Mouse (Mus musculus): ENCODE measurements around the gene Olfr102. TPM values are rescaled to one million over a fixed set of nuclear protein-coding genes. Genes with fewer than 3 reads are reported as not detected.

Olfr102 gene
- not detected in 2 replicates for total RNA-seq (2017)

DNA sequence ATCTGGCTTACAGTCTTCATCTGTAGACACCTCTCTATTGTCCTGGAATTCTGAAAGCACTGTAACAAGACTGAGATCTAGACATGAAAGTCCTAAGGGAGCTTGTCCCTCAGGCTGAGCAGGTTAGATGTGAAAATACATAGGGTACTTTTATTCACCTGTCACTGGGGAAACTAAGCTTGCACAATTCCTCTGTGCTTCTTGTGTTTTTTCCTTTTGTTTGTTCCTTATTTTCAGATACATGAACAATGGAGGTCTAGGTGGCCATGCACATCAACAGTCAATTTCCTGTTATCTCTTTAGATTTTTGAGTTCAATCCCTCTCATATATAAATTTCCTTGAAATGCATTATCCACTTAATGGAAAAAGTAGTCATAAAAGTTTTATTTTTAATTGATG is at the start of gene Olfr102:
Gene Olfr102, minus strand, starts transcription at position 101 of the 400 bp plus-strand sequence.
- no peak for ATAC-seq (ENCODE audit: extremely low read depth, insufficient number of reproducible peaks, low FRiP score, poor library complexity, severe bottlenecking)

DNA sequence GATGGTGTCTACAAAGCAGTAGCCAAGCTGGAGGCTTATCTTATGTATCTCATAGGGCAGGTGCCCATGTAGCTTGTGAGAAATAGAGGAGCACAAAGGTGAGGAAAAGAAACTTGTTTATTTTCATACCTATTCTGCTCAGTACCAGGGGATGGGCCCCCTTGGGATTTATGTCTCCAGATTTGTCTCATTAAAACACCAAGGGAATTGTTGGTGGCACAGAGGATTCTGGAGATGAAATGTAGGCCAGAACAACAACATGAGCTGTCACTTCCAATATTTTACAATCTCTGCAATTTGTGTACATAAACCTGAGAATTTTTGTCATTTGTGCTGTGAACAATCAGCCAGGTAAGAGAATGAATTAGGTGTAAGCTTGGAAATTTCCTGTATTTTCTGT is 42.4 kb upstream of the Olfr102 start, which contains the start of gene Olfr104-ps:
Gene Olfr104-ps, plus strand, starts transcription at position 301 of the 400 bp plus-strand sequence.
- ATAC-seq (ENCODE audit: extremely low read depth, insufficient number of reproducible peaks, low FRiP score, poor library complexity, severe bottlenecking), result no peak

GRCm38 (mm10) chr17:37339598-37339997 is 22.7 kb upstream of the Olfr102 start, which contains the start of gene Olfr103:
Olfr103 (minus strand) TSS chr17:37339698.
- ATAC-seq (ENCODE audit: extremely low read depth, insufficient number of reproducible peaks, low FRiP score, poor library complexity, severe bottlenecking), result no peak

DNA sequence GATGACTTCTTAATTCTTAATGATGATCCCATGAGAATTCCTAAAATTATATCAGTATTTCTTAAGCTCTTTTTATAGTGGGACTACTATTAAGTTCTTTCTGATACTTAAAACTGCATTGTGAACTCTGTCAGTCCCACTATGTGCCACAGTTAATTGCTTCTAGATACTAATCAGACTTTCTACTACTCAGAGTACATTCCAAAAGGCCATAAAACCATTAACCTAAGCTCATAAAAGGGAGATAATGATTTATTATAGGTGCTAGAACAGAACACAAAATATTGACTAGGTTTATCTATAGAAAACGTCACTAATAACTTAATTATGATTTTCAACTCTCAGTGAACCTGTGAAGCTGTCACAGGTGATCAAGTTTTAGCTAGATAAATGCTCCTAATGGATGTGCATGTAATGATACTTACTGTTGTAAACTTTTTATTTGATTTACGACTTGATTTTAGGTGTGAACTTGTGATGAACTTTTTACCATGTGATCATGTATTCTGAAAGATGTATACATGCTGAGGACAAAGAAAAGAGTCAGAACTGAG is 6.6 kb downstream of the Olfr102 start:
- ATAC-seq (ENCODE audit: extremely low read depth, insufficient number of reproducible peaks, low FRiP score, poor library complexity, severe bottlenecking), result no peak

DNA sequence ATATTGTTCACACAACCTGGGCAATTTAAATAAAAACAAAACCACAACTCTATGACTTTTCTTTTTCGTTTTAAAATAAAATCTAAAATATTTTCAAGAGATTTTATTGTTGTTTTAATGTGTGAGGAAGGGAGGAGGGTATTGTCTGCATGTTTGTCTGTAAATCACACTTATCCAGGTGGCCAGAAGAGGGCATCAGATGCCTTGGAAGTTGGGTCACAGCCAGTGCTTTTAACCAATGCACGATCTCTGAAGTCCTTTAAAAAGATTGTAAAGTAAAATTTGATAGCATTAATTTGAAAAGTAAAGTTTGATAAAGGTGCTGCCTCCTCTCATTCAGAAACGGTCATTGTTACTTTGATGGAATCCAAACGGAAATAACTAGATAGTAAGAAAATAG is 8.4 kb downstream of the Olfr102 start:
- no peak for ATAC-seq (ENCODE audit: extremely low read depth, insufficient number of reproducible peaks, low FRiP score, poor library complexity, severe bottlenecking)

DNA sequence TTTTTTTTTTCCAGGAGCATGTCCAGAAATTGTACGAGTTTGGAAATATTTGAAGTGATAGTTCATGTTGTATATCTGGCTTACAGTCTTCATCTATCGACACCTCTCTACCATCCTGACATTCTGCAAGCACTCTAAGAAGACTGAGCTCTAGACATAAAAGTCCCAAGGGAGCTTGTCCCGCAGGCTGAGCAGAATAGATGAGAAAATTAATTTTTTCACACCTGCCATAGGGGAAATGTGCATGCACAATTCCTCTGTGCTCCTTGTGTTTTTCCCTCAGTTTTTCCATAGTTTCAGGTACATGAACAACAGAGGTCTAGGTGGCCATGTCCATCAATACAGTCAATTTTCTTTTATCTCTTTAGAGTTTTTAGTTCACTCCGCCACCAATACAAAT is 12.6 kb downstream of the Olfr102 start, which contains the start of gene Olfr101:
Gene Olfr101, minus strand, starts transcription at position 101 of the 400 bp plus-strand sequence.
- no peak for ATAC-seq (ENCODE audit: extremely low read depth, insufficient number of reproducible peaks, low FRiP score, poor library complexity, severe bottlenecking)

GRCm38 (mm10) chr17:37283360-37283759 is 33.5 kb downstream of the Olfr102 start, which contains the start of gene Olfr99:
Olfr99 (minus strand) TSS chr17:37283460.
- no peak for ATAC-seq (ENCODE audit: extremely low read depth, insufficient number of reproducible peaks, low FRiP score, poor library complexity, severe bottlenecking)

GRCm38 (mm10) chr17:37280331-37280730 is 36.5 kb downstream of the Olfr102 start:
- no peak for ATAC-seq (ENCODE audit: extremely low read depth, insufficient number of reproducible peaks, low FRiP score, poor library complexity, severe bottlenecking)

- no peak for ATAC-seq (ENCODE audit: extremely low read depth, insufficient number of reproducible peaks, low FRiP score, poor library complexity, severe bottlenecking)
Observed at GRCm38 (mm10) chr17:37276573-37276972, 40.3 kb downstream of the Olfr102 start.

DNA sequence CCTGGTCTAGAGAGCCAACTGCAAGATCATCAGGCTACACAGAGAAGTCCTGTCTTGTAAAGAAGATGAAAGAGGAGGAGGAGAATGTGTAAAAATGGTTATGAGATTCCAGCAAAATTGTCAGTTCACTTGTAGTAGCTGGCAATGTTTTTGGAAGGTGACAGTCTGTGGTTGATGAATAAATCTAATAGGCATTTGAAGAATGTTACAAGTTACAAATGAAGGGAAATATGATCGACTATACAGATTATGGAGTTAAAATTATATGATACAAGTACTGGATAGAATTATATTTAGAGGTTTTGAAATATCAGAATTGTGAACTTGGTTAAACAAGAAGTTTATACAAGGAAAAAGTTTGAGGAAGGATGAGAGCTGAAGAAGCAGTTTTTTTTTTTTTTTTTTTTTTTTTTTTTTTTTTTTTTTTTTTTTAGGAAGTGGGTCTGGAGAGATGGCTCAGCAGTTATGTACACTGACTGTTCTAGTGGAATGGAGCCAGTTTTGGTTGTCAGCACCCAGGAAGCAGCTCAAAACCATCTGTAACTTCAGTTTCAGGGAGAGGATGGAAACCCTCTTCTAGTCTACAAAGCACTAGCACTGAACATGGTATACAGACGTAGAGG is 41.1 kb downstream of the Olfr102 start:
- no peak for ATAC-seq (ENCODE audit: extremely low read depth, insufficient number of reproducible peaks, low FRiP score, poor library complexity, severe bottlenecking)

DNA sequence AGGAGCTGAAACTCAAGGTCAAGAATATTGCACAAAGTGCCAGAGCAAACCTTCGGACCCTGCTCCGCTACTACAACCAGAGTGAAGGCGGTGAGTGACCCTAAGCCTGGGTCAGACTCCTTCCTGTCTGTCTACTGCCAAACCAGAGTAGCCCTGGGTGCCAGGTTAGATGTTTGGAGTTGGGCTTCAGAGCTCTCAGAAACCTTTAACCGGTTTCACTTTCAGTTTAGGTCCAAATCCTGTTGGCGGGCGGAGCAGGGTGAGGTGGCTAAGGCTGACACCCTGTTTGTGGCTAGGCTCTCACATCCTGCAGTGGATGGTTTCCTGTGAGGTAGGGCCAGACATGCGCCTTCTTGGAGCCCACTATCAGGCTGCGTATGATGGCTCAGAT is 46.2 kb downstream of the Olfr102 start:
- ATAC-seq (ENCODE audit: extremely low read depth, insufficient number of reproducible peaks, low FRiP score, poor library complexity, severe bottlenecking), result peak; percentile 77

GRCm38 (mm10) chr17:37270058-37270701 is 46.7 kb downstream of the Olfr102 start, which contains the start of gene H2-M3:
H2-M3 (plus strand) TSS chr17:37270220.
- ATAC-seq (ENCODE audit: extremely low read depth, insufficient number of reproducible peaks, low FRiP score, poor library complexity, severe bottlenecking), result peak; percentile 88

DNA sequence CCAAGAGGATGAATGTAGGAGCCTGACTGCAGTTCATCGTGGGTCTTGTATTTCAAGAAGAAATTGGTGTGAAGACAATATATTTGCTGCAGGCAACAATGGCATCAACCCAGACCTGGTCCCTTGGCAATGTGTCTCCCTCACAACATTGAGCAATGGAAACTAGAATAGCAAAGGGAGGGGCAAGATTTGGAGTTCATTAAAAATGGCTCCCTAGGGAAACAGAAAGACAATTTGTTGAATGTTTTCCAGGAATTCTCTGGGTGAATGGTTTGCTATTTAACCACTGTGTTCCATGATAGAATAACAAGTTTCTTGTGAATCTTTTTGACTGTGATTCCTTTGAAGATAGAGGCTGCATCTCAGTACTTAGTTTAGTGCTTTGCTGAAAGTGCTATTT is 53.2 kb downstream of the Olfr102 start, which contains the start of gene Olfr98:
Gene Olfr98, minus strand, starts transcription at position 124 of the 400 bp plus-strand sequence.
- no peak for ATAC-seq (ENCODE audit: extremely low read depth, insufficient number of reproducible peaks, low FRiP score, poor library complexity, severe bottlenecking)

Other genes starting within 250 kb of the Olfr102 start
- 0.12 TPM in 1 of 2 replicates, not detected in the other for gene Olfr90, start 228.6 kb downstream of the Olfr102 start, total RNA-seq (2017)
- gene Olfr91, start 218.8 kb downstream of the Olfr102 start, total RNA-seq (2017), result not detected in 2 replicates
- gene Olfr92, start 197.0 kb downstream of the Olfr102 start, total RNA-seq (2017), result not detected in 2 replicates
- not detected in 2 replicates for gene Olfr93, start 155.6 kb downstream of the Olfr102 start, total RNA-seq (2017)
- not detected in 2 replicates for gene Ubd, start 123.2 kb downstream of the Olfr102 start, total RNA-seq (2017)
- gene Olfr94, start 116.1 kb downstream of the Olfr102 start, total RNA-seq (2017), result not detected in 2 replicates
- not detected in 2 replicates for gene Olfr95, start 103.9 kb downstream of the Olfr102 start, total RNA-seq (2017)
- not detected in 2 replicates for gene Olfr96, start 96.9 kb downstream of the Olfr102 start, total RNA-seq (2017)
- not detected in 2 replicates for gene Olfr97, start 79.7 kb downstream of the Olfr102 start, total RNA-seq (2017)
- gene Olfr98, start 53.3 kb downstream of the Olfr102 start, total RNA-seq (2017), result 0.61 and 0.81 TPM in 2 replicates
- 78.4 and 81.0 TPM in 2 replicates for gene H2-M3, start 46.8 kb downstream of the Olfr102 start, total RNA-seq (2017)
- 0.61 and 1.9 TPM in 2 replicates for gene Olfr99, start 33.6 kb downstream of the Olfr102 start, total RNA-seq (2017)
- not detected in 2 replicates for gene Olfr101, start 12.7 kb downstream of the Olfr102 start, total RNA-seq (2017)
- not detected in 2 replicates for gene Olfr103, start 22.6 kb upstream of the Olfr102 start, total RNA-seq (2017)
- not detected in 2 replicates for gene Olfr104-ps, start 42.5 kb upstream of the Olfr102 start, total RNA-seq (2017)
- not detected in 2 replicates for gene Olfr105-ps, start 62.0 kb upstream of the Olfr102 start, total RNA-seq (2017)
- not detected in 2 replicates for gene Olfr106-ps, start 73.3 kb upstream of the Olfr102 start, total RNA-seq (2017)
- not detected in 2 replicates for gene Olfr107, start 82.2 kb upstream of the Olfr102 start, total RNA-seq (2017)
- gene Olfr108, start 128.4 kb upstream of the Olfr102 start, total RNA-seq (2017), result not detected in 2 replicates
- 0.23 TPM in 1 of 2 replicates, not detected in the other for gene Olfr109, start 141.9 kb upstream of the Olfr102 start, total RNA-seq (2017)
- gene H2-M2, start 166.5 kb upstream of the Olfr102 start, total RNA-seq (2017), result not detected in 2 replicates
- gene Olfr110, start 175.4 kb upstream of the Olfr102 start, total RNA-seq (2017), result not detected in 2 replicates
- gene Olfr111, start 191.0 kb upstream of the Olfr102 start, total RNA-seq (2017), result not detected in 2 replicates

Data from neutrophil, adult 5-6 weeks (primary cell).